In genomic region chr10:83781854-83782253, GRCm38 (mm10) we compare ENCODE assay signal across 20 mouse cellular contexts. TPM values are rescaled to one million over a fixed set of nuclear protein-coding genes. Genes with fewer than 3 reads are reported as not detected.
DNase-seq lines count a peak whose midpoint lies in the region; ATAC-seq and TF ChIP-seq lines count a peak whose summit lies in the region.
"Had no signal": no experiment of that assay in that cellular context is flagged by ENCODE, and none has a peak within 500 bp of the region (broad histone marks: within the 10 kb centered on the region; RNA-seq: fewer than 3 reads in every experiment).

No protein-coding gene starts in this region.

- H3K27me3 ChIP-seq in midbrain, embryonic 11.5 days (ENCODE audit: control insufficient read depth, insufficient read depth, low read length), result no peaks in the 10 kb centered on the region
- H3K27me3 ChIP-seq in midbrain, embryonic 16.5 days (ENCODE audit: control insufficient read depth, insufficient read depth, low read depth, low read length), result no peaks in the 10 kb centered on the region
- H3K27me3 ChIP-seq: CH12.LX, Patski had no signal

- H3K9ac ChIP-seq in midbrain, embryonic 11.5 days (ENCODE audit: low read length), result no peak overlapping the region
- no peak overlapping the region for H3K9ac ChIP-seq in midbrain, embryonic 16.5 days (ENCODE audit: low read depth, low read length)

- no peaks in the 10 kb centered on the region for H3K4me1 ChIP-seq in midbrain, embryonic 11.5 days (ENCODE audit: control insufficient read depth, insufficient read depth, low read length)
- H3K4me1 ChIP-seq in midbrain, embryonic 16.5 days (ENCODE audit: control insufficient read depth, insufficient read depth, low read length), result no peaks in the 10 kb centered on the region
- peaks cover 24% of the 10 kb centered on the region for H3K4me1 ChIP-seq in olfactory bulb, adult 2 months (ENCODE audit: control insufficient read depth, insufficient read depth, low read length)

- ATAC-seq in midbrain, embryonic 11.5 days (ENCODE audit: low FRiP score), result no peak
- no peak for ATAC-seq in midbrain, embryonic 16.5 days
- no peak for ATAC-seq in activated CD4-positive, CD25-positive, alpha-beta regulatory T cell, adult 4 months
- ATAC-seq: CD4-positive, CD25-positive, alpha-beta regulatory T cell, adult 4 months; Patski had no signal

- TF ChIP-seq CTCF in olfactory bulb, adult 2 months (IDR thresholded peaks at IDR 0.05; ENCODE audit: insufficient read depth, low read depth, low read length), result no peak

- H3K27ac ChIP-seq in midbrain, embryonic 11.5 days (ENCODE audit: low read depth, low read length), result no peak overlapping the region
- no peak overlapping the region for H3K27ac ChIP-seq in midbrain, embryonic 16.5 days (ENCODE audit: low read length)
- H3K27ac ChIP-seq in olfactory bulb, adult 2 months (ENCODE audit: insufficient read depth, low read depth, low read length), result 0 out of 2 replicates have a peak overlapping the region, but pooled peaks have one; percentile 35

- no peak overlapping the region for H3K4me3 ChIP-seq in midbrain, embryonic 11.5 days (ENCODE audit: low read depth, low read length)
- no peak overlapping the region for H3K4me3 ChIP-seq in midbrain, embryonic 16.5 days (ENCODE audit: low read depth, low read length)
- H3K4me3 ChIP-seq in olfactory bulb, adult 2 months (ENCODE audit: insufficient read depth, low read depth, low read length), result no peak overlapping the region

- no peaks in the 10 kb centered on the region for H3K9me3 ChIP-seq in midbrain, embryonic 11.5 days (ENCODE audit: control insufficient read depth, low read length)
- no peaks in the 10 kb centered on the region for H3K9me3 ChIP-seq in midbrain, embryonic 16.5 days (replicated peaks; ENCODE audit: control insufficient read depth, low read length, poor library complexity, severe bottlenecking)

- no peak overlapping the region for H3K4me2 ChIP-seq in midbrain, embryonic 11.5 days
- H3K4me2 ChIP-seq in midbrain, embryonic 16.5 days (ENCODE audit: low read length), result no peak overlapping the region

- intact Hi-C loops in heart, postnatal 25 days (cut with DNase I), result no loop called here

- no peaks in the 10 kb centered on the region for H3K36me3 ChIP-seq in midbrain, embryonic 11.5 days (ENCODE audit: control insufficient read depth, insufficient read depth, low read length)
- no peaks in the 10 kb centered on the region for H3K36me3 ChIP-seq in midbrain, embryonic 16.5 days (ENCODE audit: control insufficient read depth, insufficient read depth, low read length)
- H3K36me3 ChIP-seq: G1E had no signal

- peak; percentile 71 for DNase-seq in heart, adult 11 months
- DNase-seq in heart, postnatal 25 days (ENCODE audit: low spot score), result no peak
- DNase-seq in midbrain, embryonic 11.5 days (ENCODE audit: low spot score, missing footprints), result peak; percentile 59
- peak; percentile 20 for DNase-seq in brain, adult 2 months (ENCODE audit: low read depth, low spot score)
- no peak for DNase-seq in layer of hippocampus, adult 8-10 months (ENCODE audit: low spot score in 2 of 2)
- DNase-seq: adrenal gland, adult 2 months; adrenal gland, adult 8-10 months; adrenal gland, postnatal 10 days; adrenal gland, postnatal 14 days; adrenal gland, postnatal 25 days; adrenal gland, postnatal 36 days; B cell, adult 2 months had no signal

- WGBS in midbrain, embryonic 11.5 days, result 92% methylated on average over 4 of the region's 4 CpGs
- 87% methylated on average over 4 of the region's 4 CpGs for WGBS in midbrain, embryonic 16.5 days
- whole genome bisulfite sequencing in olfactory bulb, adult 2 months, result 40% methylated on average over 4 of the region's 4 CpGs

- no peak for TF ChIP-seq POLR2A in olfactory bulb, adult 2 months (IDR thresholded peaks at IDR 0.05; ENCODE audit: insufficient read depth, low read depth, low read length)

RNA-seq across cellular contexts. Expression of gene 1500009L16Rik, which starts 59.2 kb away (rescaled TPM):
- 1 to 10 TPM; 4.4 to 6.1 TPM for total RNA-seq in heart, postnatal 25 days (2021)
- 40.0 and 44.3 TPM in 2 replicates for polyA plus RNA-seq in midbrain, embryonic 11.5 days (2014; fragmentation: Nextera tagmentation; extraction: Ambion mirVana)
- polyA plus RNA-seq in midbrain, embryonic 16.5 days (2015; fragmentation: Nextera tagmentation; extraction: Ambion mirVana), result 94.0 and 102 TPM in 2 replicates
- not detected in 2 replicates for polyA plus RNA-seq in olfactory bulb, adult 2 months (2012; ENCODE audit: insufficient read depth, insufficient read length, low replicate concordance, missing spikeins)
- 10 to 100 TPM; 20.7 to 28.2 (median 21.5) TPM for total RNA-seq in layer of hippocampus, adult 8-10 months (2022)
- polyA plus RNA-seq in activated CD4-positive, CD25-positive, alpha-beta regulatory T cell, adult 4 months (2017; shearing (Covaris generic)), result 10 to 100 TPM; 16.8 to 19.7 TPM
- total RNA-seq: MEL had no signal
- polyA plus RNA-seq: G1E had no signal

Comparison
In these comparisons a context has a peak if more than half of its experiments do, and no peak if none do; other contexts are left out.
1. DNase-seq: peak in heart, adult 11 months (single experiment), midbrain, embryonic 11.5 days (single experiment) and brain, adult 2 months (single experiment); none in heart, postnatal 25 days (single experiment) and layer of hippocampus, adult 8-10 months (0 of 2).